Mouse (Mus musculus): ENCODE results near the gene Rab3a. TPM values are rescaled to one million over a fixed set of nuclear protein-coding genes. Genes with fewer than 3 reads are reported as not detected.

Gene Rab3a
- polyA plus RNA-seq, 1 experiment, result 21.3 TPM

- peak overlapping the region; percentile 83 for H3K4me3 ChIP-seq (ENCODE audit: insufficient read depth, low read depth, low read length)
Measured at GRCm38 (mm10) chr8:70790846-70791245, 36.4 kb downstream of the Rab3a start.

GRCm38 (mm10) chr8:70791294-70791701 is 36.8 kb downstream of the Rab3a start:
- H3K27ac ChIP-seq (replicated peaks; ENCODE audit: low read depth, low read length), result 0 out of 2 replicates have a peak overlapping the region, but pooled peaks have one; percentile 15
- H3K4me3 ChIP-seq (ENCODE audit: insufficient read depth, low read depth, low read length), result peak overlapping the region; percentile 83
- peaks cover 14% of the 10 kb centered on the region for H3K4me1 ChIP-seq (ENCODE audit: control insufficient read depth, insufficient read depth, insufficient read length, low read length)

More at GRCm38 (mm10) chr8:70790846-70791245, 36.4 kb downstream of the Rab3a start:
- Histone ChIP-seq H3K27ac (replicated peaks; ENCODE audit: low read depth, low read length) (no peak overlapping the region), H3K4me1 (ENCODE audit: control insufficient read depth, insufficient read depth, insufficient read length, low read length) (peaks cover 14% of the 10 kb centered on the region)

GRCm38 (mm10) chr8:70791975-70792691 is 37.7 kb downstream of the Rab3a start:
- Histone ChIP-seq H3K27ac (replicated peaks; ENCODE audit: low read depth, low read length) (no peak overlapping the region), H3K4me3 (ENCODE audit: insufficient read depth, low read depth, low read length) (peak overlapping the region; percentile 83), H3K4me1 (ENCODE audit: control insufficient read depth, insufficient read depth, insufficient read length, low read length) (peaks cover 14% of the 10 kb centered on the region)

DNA sequence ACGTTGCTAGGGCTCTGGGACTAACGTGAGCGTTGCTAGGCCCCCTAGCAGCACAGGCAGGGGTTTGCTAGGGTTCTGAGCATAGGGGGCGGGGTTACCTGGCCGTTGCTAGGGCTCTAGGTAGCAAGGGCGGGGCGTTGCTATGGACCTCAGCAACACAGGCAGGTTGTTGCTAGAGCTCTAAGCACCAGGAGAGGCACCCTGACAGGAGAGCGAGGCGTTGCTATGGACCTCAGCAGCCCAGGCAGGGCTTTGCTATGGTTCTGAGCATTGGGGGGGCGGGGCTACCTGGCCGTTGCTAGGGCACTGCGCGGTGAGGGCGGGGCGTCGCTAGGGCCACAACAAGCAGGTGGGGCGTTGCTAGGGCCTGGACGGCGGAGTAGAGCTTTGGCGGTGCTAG is 38.2 kb downstream of the Rab3a start:
- Histone ChIP-seq H3K27ac (replicated peaks; ENCODE audit: low read depth, low read length) (no peak overlapping the region), H3K4me3 (ENCODE audit: insufficient read depth, low read depth, low read length) (peak overlapping the region; percentile 83), H3K4me1 (ENCODE audit: control insufficient read depth, insufficient read depth, insufficient read length, low read length) (peaks cover 14% of the 10 kb centered on the region)

GRCm38 (mm10) chr8:70794215-70794614 is 39.7 kb downstream of the Rab3a start:
- Histone ChIP-seq H3K4me3 (ENCODE audit: insufficient read depth, low read depth, low read length) (no peak overlapping the region), H3K27ac (replicated peaks; ENCODE audit: low read depth, low read length) (no peak overlapping the region), H3K4me1 (ENCODE audit: control insufficient read depth, insufficient read depth, insufficient read length, low read length) (peaks cover 14% of the 10 kb centered on the region)

DNA sequence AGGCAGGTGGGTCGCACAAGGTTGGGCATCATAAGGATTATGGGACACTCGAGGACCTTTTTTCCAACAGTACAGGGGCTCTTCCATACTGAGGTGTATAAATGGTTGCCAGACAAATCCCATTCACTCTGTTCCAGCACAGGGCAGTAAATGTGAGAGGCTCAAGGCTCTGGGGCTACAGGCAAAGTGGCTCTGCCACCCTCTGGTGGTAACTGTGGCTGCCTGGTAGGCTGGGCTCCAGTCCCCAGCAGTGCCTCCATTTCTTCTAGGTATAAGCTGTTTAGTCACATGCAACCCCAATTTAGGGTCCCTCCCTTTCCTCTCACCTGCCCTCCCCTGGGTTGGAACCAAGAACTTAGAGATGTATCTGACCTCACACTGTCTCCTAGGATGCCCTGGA is 40.9 kb downstream of the Rab3a start:
- no peak overlapping the region for H3K27ac ChIP-seq (replicated peaks; ENCODE audit: low read depth, low read length)
- H3K4me1 ChIP-seq (ENCODE audit: control insufficient read depth, insufficient read depth, insufficient read length, low read length), result peaks cover 14% of the 10 kb centered on the region
- no peak overlapping the region for H3K4me3 ChIP-seq (ENCODE audit: insufficient read depth, low read depth, low read length)

- H3K4me3 ChIP-seq (ENCODE audit: insufficient read depth, low read depth, low read length), result peak overlapping the region; percentile 60
- peaks cover 9% of the 10 kb centered on the region for H3K4me1 ChIP-seq (ENCODE audit: control insufficient read depth, insufficient read depth, insufficient read length, low read length)
- H3K27ac ChIP-seq (replicated peaks; ENCODE audit: low read depth, low read length), result no peak overlapping the region
Measured at GRCm38 (mm10) chr8:70796403-70797080, 42.1 kb downstream of the Rab3a start.

DNA sequence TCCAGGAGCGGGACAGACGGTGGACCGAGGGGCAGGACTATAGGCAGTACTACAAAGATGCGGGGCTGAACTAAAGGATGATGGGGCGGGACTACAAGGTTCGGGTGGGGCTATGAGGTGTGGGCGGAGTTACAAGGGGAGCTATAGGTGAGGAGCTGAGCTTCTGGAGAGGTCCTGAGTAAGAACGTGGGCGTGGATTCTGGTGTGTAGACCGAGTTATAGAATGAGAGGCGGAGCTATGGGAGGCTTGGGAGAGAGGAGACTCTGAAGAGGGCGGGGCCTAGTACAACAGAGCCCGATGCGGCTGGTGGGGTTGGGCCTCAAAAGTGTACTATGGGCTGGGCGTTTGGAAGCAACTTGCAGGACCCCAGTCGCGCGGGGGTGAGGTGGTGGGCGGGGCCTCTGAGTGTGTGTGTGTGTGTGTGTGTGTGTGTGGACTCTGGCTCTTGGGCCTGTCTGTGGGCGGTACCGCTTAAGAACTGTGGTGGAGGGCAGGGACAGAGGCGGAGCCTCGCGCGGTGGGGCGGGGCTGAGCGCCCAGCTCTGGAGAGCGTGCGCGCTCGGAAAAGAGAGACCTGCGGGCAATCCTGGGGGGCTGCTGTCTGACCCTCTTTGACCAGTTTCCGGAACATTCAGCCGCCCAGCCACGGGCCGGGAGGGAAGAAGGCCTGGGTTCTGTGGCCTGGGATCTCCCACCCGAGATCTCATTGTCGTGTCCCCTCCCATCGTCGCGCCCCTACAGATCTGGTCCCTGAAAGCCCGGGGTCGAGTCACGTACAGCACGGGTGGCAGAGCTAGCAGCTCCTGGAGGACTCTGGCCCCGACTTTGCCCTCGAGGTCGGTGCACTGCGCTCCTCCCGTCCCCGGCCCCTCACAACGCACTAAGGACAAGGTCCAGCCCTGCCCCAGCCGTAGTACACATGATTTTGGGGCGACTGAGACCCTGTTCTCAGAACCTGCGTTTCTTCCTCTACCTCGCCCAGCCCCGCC is 42.9 kb downstream of the Rab3a start:
- H3K4me1 ChIP-seq (ENCODE audit: control insufficient read depth, insufficient read depth, insufficient read length, low read length), result peaks cover 6% of the 10 kb centered on the region; the same call in 1 of the 2 replicates
- H3K27ac ChIP-seq (replicated peaks; ENCODE audit: low read depth, low read length), result no peak overlapping the region
- peak overlapping the region; percentile 60 for H3K4me3 ChIP-seq (ENCODE audit: insufficient read depth, low read depth, low read length)

DNA sequence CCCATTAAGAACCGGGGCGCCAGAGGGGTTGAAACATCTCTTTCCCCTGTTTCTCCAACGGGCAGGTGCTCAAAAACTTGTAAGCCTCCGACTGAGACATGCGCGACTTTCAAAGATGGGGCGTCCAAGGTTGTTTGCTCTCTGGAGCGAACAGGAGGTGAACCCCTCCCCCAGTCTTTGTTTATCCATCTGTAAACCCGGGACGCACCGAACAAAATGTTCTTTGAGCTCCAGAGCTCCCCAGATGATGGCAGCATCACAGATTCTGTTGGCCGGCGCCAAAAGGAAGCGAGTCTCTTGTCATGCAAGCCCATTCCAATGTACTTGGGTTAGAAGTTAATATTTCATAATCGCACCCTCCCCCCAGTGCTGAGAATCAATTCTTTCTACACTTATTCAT is 43.8 kb downstream of the Rab3a start:
- H3K27ac ChIP-seq (replicated peaks; ENCODE audit: low read depth, low read length), result no peak overlapping the region
- H3K4me3 ChIP-seq (ENCODE audit: insufficient read depth, low read depth, low read length), result no peak overlapping the region
- no peaks in the 10 kb centered on the region for H3K4me1 ChIP-seq (ENCODE audit: control insufficient read depth, insufficient read depth, insufficient read length, low read length)

DNA sequence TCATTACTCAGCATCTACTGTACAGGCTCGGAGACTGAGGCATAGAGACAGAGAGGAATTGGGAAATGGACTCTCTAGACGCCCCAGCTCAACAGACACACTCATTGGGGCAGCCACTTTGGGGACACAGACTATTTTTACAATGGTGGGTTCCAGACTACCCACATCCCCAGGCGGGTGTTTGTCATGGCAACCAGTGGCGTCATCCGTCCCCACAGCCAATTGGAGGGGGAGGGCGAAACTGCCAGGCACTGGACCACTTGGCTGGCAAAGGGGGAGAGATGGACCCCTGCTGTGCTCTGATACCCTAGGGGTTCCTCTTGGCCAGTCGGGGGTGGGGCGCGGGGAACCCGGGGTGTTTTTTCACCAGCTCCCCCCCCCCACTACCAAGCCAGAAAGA is 46.2 kb downstream of the Rab3a start:
- Histone ChIP-seq H3K4me1 (ENCODE audit: control insufficient read depth, insufficient read depth, insufficient read length, low read length) (no peaks in the 10 kb centered on the region), H3K27ac (replicated peaks; ENCODE audit: low read depth, low read length) (no peak overlapping the region), H3K4me3 (ENCODE audit: insufficient read depth, low read depth, low read length) (no peak overlapping the region)

DNA sequence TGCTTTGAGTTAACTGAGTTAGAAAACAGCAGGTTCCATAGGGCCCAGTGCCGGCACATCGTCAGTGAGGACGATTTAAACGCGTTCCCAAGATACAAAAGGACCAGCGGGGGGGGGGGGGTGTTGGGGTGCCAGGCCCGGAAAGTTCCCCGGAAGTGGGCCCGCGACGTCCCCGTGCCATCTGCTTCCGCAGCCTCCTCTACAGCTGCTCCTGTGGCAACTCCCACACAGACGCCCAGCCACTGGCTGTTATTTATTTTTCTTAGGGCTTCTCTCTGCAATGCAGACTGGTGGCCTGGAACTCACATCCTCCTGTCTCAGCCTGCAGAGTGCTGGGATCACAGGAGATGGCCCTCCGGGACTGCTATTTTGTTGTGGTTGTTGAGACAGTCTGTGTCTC is 46.7 kb downstream of the Rab3a start:
- no peaks in the 10 kb centered on the region for H3K4me1 ChIP-seq (ENCODE audit: control insufficient read depth, insufficient read depth, insufficient read length, low read length)

GRCm38 (mm10) chr8:70801830-70802229 is 47.4 kb downstream of the Rab3a start:
- H3K4me1 ChIP-seq (ENCODE audit: control insufficient read depth, insufficient read depth, insufficient read length, low read length), result no peaks in the 10 kb centered on the region
- H3K27ac ChIP-seq (replicated peaks; ENCODE audit: low read depth, low read length), result no peak overlapping the region
- no peak overlapping the region for H3K4me3 ChIP-seq (ENCODE audit: insufficient read depth, low read depth, low read length)

More for the DNA sequence above, 46.7 kb downstream of the Rab3a start:
- no peak overlapping the region for H3K4me3 ChIP-seq (ENCODE audit: insufficient read depth, low read depth, low read length)
- no peak overlapping the region for H3K27ac ChIP-seq (replicated peaks; ENCODE audit: low read depth, low read length)

GRCm38 (mm10) chr8:70802786-70803510 is 48.5 kb downstream of the Rab3a start:
- no peak overlapping the region for H3K27ac ChIP-seq (replicated peaks; ENCODE audit: low read depth, low read length)

DNA sequence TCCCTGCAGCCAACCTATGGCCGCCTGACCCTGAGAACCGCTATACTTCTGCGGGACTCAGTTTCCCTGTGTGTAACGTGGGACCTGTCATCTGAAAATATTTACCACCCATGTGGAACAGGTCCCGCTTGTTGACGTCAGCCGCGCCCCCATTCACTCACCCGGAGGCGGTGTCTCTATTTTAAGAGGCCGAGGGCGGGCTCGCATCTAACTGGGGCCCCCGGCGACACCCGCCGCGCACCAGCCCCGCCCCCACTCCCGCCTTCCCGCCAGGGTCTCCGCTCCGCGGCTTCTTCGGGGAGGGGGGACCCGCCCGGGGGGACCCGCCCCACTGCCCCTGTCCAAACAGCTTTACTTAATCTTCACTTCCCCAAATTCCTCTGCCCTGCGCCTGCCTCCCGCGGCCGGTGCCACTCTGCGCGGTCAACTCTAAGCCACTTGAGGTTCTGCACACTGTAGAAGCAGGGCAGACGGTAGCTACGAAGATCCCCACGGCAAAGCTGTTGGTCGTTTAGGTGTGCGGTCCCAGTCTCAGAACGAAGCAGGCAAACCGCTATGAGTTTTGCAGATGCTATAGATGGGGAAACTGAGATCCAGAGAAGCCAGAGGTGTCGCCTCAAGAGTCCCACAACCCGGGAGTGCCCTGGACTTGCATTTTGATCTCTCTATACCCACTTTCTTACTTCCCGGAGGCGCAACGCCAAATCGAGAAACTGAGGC is 49.4 kb downstream of the Rab3a start:
- peak overlapping the region; percentile 73 for H3K4me3 ChIP-seq (ENCODE audit: insufficient read depth, low read depth, low read length)
- H3K27ac ChIP-seq (replicated peaks; ENCODE audit: low read depth, low read length), result no peak overlapping the region

More at GRCm38 (mm10) chr8:70802786-70803510, 48.5 kb downstream of the Rab3a start:
- no peaks in the 10 kb centered on the region for H3K4me1 ChIP-seq (ENCODE audit: control insufficient read depth, insufficient read depth, insufficient read length, low read length)
- H3K4me3 ChIP-seq (ENCODE audit: insufficient read depth, low read depth, low read length), result no peak overlapping the region

More for the DNA sequence above, 49.4 kb downstream of the Rab3a start:
- no peaks in the 10 kb centered on the region for H3K4me1 ChIP-seq (ENCODE audit: control insufficient read depth, insufficient read depth, insufficient read length, low read length)
